Comparison of ENCODE assay signal across 15 mouse cellular contexts in genomic region chr5:28680311-28680710, GRCm38 (mm10).
"Had no signal": no experiment of that assay in that cellular context is flagged by ENCODE, and none has a peak within 500 bp of the region (broad histone marks: within the 10 kb centered on the region; RNA-seq: fewer than 3 reads in every experiment).

No protein-coding gene starts in this region.

- H3K36me3 ChIP-seq: midbrain, embryonic 10.5 days; neural tube, embryonic 13.5 days; neural tube, embryonic 15.5 days had no signal

- H3K9me3 ChIP-seq: midbrain, embryonic 10.5 days; neural tube, embryonic 13.5 days; neural tube, embryonic 15.5 days had no signal

- H3K27me3 ChIP-seq: neural tube, embryonic 13.5 days; neural tube, embryonic 15.5 days had no signal

- H3K9ac ChIP-seq: lung, embryonic 14.5 days; neural tube, embryonic 13.5 days; neural tube, embryonic 15.5 days had no signal

- H3K27ac ChIP-seq: midbrain, embryonic 10.5 days; neural tube, embryonic 15.5 days had no signal

- H3K4me3 ChIP-seq: midbrain, embryonic 10.5 days; myocyte; neural tube, embryonic 13.5 days; neural tube, embryonic 15.5 days had no signal

- DNase-seq: lung, adult 18-20 months; lung, embryonic 14.5 days; lung, postnatal 10 days; lung, postnatal 4 days; right cerebral cortex, adult 18-20 months; right cerebral cortex, postnatal 25 days; right cerebral cortex, postnatal 4 days; spleen, adult 18-20 months; thymus, adult 18-20 months; thymus, postnatal 14 days; thymus, postnatal 36 days had no signal

- H3K4me2 ChIP-seq: lung, embryonic 14.5 days; neural tube, embryonic 13.5 days; neural tube, embryonic 15.5 days had no signal
